Mouse (Mus musculus) liver, adult 2 months (tissue): ENCODE results near the gene Usp24. TPM values are rescaled to one million over a fixed set of nuclear protein-coding genes. Genes with fewer than 3 reads are reported as not detected.
"Not testable (repeated sequence)": the region's sequence is repeated elsewhere in the genome, so short reads cannot be mapped to it uniquely, and the experiment has no call there.

Experiments used
- DNase-seq: peaks from one replicate; pipeline ENCODE4 v3.0.0-alpha.2; 2011; ENCODE audit warnings: low read depth, low spot score; ENCODE audit errors: extremely low read depth
- H3K27ac ChIP-seq: fragments of 200-500 bp; replicated peaks from 2 replicates; pipeline ENCODE4 v1.5.1; 2012; ENCODE audit warnings: low read depth, mild to moderate bottlenecking, control low read depth, inconsistent platforms, low read length; ENCODE audit not compliant: insufficient read depth
- H3K27me3 ChIP-seq: fragments of 200-500 bp; 2 replicates; pipeline ENCODE4 v1.6.1; 2012; ENCODE audit warnings: mild to moderate bottlenecking, moderate library complexity, low read length, inconsistent platforms; ENCODE audit not compliant: control insufficient read depth, insufficient read depth
- H3K36me3 ChIP-seq: fragments of 200-500 bp; 2 replicates; pipeline ENCODE4 v1.6.1; 2012; ENCODE audit warnings: low read length, inconsistent platforms; ENCODE audit not compliant: control insufficient read depth, insufficient read depth
- H3K4me1 ChIP-seq: fragments of 200-500 bp; 2 replicates; pipeline ENCODE4 v1.6.1; 2011; ENCODE audit warnings: low read length; ENCODE audit not compliant: control insufficient read depth, insufficient read depth
- H3K4me3 ChIP-seq: fragments of 200-500 bp; 2 replicates; pipeline ENCODE4 v1.5.1; 2011; ENCODE audit warnings: low read depth, mild to moderate bottlenecking, control low read depth, low read length, moderate library complexity; ENCODE audit not compliant: insufficient read depth
- H3K79me2 ChIP-seq: fragments of 200-500 bp; 2 replicates; pipeline ENCODE4 v1.6.1; 2012; ENCODE audit warnings: inconsistent platforms, mild to moderate bottlenecking, low read length, moderate library complexity; ENCODE audit not compliant: control insufficient read depth, insufficient read depth
- H3K9ac ChIP-seq: fragments of 200-500 bp; 2 replicates; pipeline ENCODE4 v1.6.1; 2012; ENCODE audit warnings: low read depth, mild to moderate bottlenecking, control low read depth, inconsistent platforms, low read length
- CTCF ChIP-seq: fragments of 200-500 bp; IDR thresholded peaks from 2 replicates; pipeline ENCODE4 v1.5.1; 2011; ENCODE audit warnings: low read depth, low read length, control low read depth
- POLR2A ChIP-seq: fragments of 200-500 bp; IDR thresholded peaks from 2 replicates; pipeline ENCODE4 v1.6.1; 2011; ENCODE audit warnings: low read length, control low read depth; ENCODE audit not compliant: insufficient read depth; ENCODE audit errors: extremely low read depth
- WGBS: fragments of 180-500 bp; shearing (Covaris S2); methylation state at CpG from one replicate; pipeline ENCODE4 v1.1.7; 2018; 5-methylcytosine and 5-hydroxymethylcytosine counted together
- polyA plus RNA-seq: library from polyadenylated mRNA; depleted of rRNA; stranded (reverse); fragments of >200 nt; gene quantifications from 2 replicates; pipeline ENCODE4 v1.2.3, GENCODE M21; 2012
- total RNA-seq: library from RNA; depleted of rRNA; stranded (reverse); fragments of >200 nt; gene quantifications from 2 replicates; pipeline ENCODE4 v1.2.3, GENCODE M21; 2014

The Usp24 gene
- total and polyA plus RNA-seq, 2 experiments = 8.1 to 28.8 TPM

DNA sequence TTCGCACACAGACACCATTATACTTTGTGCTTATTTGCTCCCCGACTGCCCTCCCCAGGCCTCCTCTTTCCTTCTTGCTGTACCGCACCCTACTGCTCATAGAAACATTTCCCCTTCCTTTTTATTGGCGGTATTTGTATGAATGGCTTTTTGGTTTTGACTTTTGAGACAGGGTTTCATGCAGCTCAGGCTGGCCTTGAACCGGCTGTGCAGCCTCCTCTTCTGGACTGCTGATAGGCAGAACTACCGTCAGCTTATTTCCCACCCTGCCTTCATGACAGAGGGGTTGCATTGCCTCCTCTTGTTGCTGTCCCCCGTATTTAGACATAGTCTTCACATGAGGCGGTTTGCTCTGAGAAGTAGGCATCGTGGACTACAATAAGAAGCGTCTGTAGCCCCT lies 6.8 kb downstream of the Usp24 start:
- no peak overlapping the region for H3K27ac ChIP-seq
- peaks cover 26% of the 10 kb centered on the region; the same call in 1 of the 2 replicates for H3K79me2 ChIP-seq
- TF ChIP-seq POLR2A = no peak
- H3K4me3 ChIP-seq = no peak overlapping the region
- peaks cover 12% of the 10 kb centered on the region for H3K4me1 ChIP-seq
- DNase-seq = no peak
- H3K9ac ChIP-seq = no peak overlapping the region
- no peaks in the 10 kb centered on the region for H3K36me3 ChIP-seq
- H3K27me3 ChIP-seq = no peaks in the 10 kb centered on the region
- WGBS = 89% methylated on average over 10 of the region's 10 CpGs

- H3K36me3 ChIP-seq = no peaks in the 10 kb centered on the region
- no peak for DNase-seq
- no peak overlapping the region for H3K27ac ChIP-seq
- no peaks in the 10 kb centered on the region for H3K27me3 ChIP-seq
- TF ChIP-seq POLR2A (no peak), CTCF (no peak)
- peaks cover 26% of the 10 kb centered on the region; the same call in 1 of the 2 replicates for H3K79me2 ChIP-seq
- H3K4me1 ChIP-seq = peaks cover 10% of the 10 kb centered on the region
- no peak overlapping the region for H3K4me3 ChIP-seq
- no peak overlapping the region for H3K9ac ChIP-seq
- WGBS = 70% methylated on average over 2 of the region's 2 CpGs
Observed at GRCm38 (mm10) chr4:106323318-106323717, 7.3 kb downstream of the Usp24 start.

DNA sequence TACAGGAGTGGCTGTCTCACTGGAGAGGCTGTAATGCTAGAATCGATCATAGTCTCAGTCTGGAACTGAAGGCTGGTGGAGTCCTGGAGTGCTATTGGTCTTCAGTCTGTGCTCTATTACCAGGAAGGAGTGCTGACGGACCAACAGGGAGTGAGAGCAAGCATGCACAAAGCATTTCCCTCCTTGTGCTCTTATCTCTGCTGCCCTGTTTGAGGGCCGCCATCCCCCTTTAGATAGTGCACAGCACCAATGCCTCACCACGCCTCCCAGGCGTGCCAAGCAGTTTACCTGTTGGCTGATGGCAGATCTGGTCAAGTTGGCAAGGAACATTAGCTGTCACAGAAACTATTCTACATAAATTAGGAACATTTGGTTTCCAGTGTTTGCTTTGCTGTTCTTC lies 11.4 kb downstream of the Usp24 start:
- Histone ChIP-seq H3K27me3 (no peaks in the 10 kb centered on the region), H3K27ac (no peak overlapping the region), H3K36me3 (no peaks in the 10 kb centered on the region), H3K79me2 (peaks cover 26% of the 10 kb centered on the region; the same call in 1 of the 2 replicates), H3K9ac (no peak overlapping the region), H3K4me3 (no peak overlapping the region), H3K4me1 (peaks cover 14% of the 10 kb centered on the region)
- 79% methylated on average over 5 of the region's 5 CpGs for WGBS
- peak; percentile 22 for DNase-seq
- TF ChIP-seq CTCF (no peak), POLR2A (no peak)

- WGBS = 66% methylated on average over 4 of the region's 4 CpGs
Observed at GRCm38 (mm10) chr4:106328704-106329103, 12.7 kb downstream of the Usp24 start.

GRCm38 (mm10) chr4:106329171-106329570 lies 13.2 kb downstream of the Usp24 start:
- not testable (repeated sequence) for H3K27me3 ChIP-seq, H3K36me3 ChIP-seq, H3K4me3 ChIP-seq, H3K9ac ChIP-seq, H3K27ac ChIP-seq
- DNase-seq = peak; percentile 30
- 58% methylated on average over 6 of the region's 6 CpGs for WGBS
- Histone ChIP-seq H3K4me1 (peaks cover 26% of the 10 kb centered on the region), H3K79me2 (peaks cover 24% of the 10 kb centered on the region; the same call in 1 of the 2 replicates)

More at GRCm38 (mm10) chr4:106328704-106329103, 12.7 kb downstream of the Usp24 start:
- Histone ChIP-seq H3K9ac (no peak overlapping the region), H3K79me2 (peaks cover 20% of the 10 kb centered on the region; the same call in 1 of the 2 replicates), H3K27ac (no peak overlapping the region), H3K36me3 (no peaks in the 10 kb centered on the region), H3K27me3 (no peaks in the 10 kb centered on the region), H3K4me1 (peaks cover 23% of the 10 kb centered on the region), H3K4me3 (no peak overlapping the region)
- TF ChIP-seq CTCF (no peak), POLR2A (no peak)
- DNase-seq = peak; percentile 32

DNA sequence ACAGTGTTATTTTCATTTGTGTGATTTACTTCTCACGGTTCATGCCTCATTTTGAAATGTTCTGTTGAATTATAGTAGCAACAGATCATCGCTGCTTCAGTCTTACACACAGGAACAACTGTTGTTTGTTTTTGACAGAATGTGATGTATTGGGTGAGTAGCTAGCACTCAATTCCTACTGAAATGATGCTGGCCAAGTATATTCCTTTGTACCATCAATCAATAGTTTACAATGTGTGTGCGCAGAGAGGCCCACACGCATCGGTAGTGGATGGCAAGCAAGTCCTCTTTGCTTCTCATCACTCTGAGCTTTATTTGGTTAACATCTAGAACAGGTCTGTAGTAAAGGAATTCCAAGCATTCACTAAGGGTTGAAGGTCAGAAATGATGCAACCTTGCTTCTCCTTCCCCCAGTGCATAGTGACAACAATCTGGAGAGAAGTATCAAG lies 14.4 kb downstream of the Usp24 start:
- 22% methylated on average over 5 of the region's 5 CpGs for WGBS

More for the DNA sequence above, 14.4 kb downstream of the Usp24 start:
- Histone ChIP-seq H3K4me1 (peaks cover 26% of the 10 kb centered on the region), H3K9ac (no peak overlapping the region), H3K27me3 (no peaks in the 10 kb centered on the region), H3K79me2 (peaks cover 27% of the 10 kb centered on the region; the same call in 1 of the 2 replicates), H3K27ac (no peak overlapping the region; the same call in 1 of the 2 replicates), H3K4me3 (no peak overlapping the region), H3K36me3 (no peaks in the 10 kb centered on the region)
- TF ChIP-seq POLR2A (no peak), CTCF (no peak)
- DNase-seq = peak; percentile 93
